Mouse (Mus musculus) ES-E14 (cell line): Measurements from ENCODE around the gene Hecw2. TPM values are rescaled to one million over a fixed set of nuclear protein-coding genes. Genes with fewer than 3 reads are reported as not detected.

ENCODE experiments used
- DNase-seq: peaks from one replicate; pipeline ENCODE4 v3.0.0-alpha.2; 2013; ENCODE audit warnings: low read depth, low spot score
- H3K27ac ChIP-seq: 2 replicates; pipeline ENCODE4 v1.5.1; 2012; ENCODE audit warnings: low read depth, mild to moderate bottlenecking, low read length, moderate library complexity, mixed read lengths; ENCODE audit not compliant: poor library complexity, insufficient read depth, severe bottlenecking
- H3K36me3 ChIP-seq: 2 replicates; pipeline ENCODE4 v1.6.1; 2012; ENCODE audit warnings: mild to moderate bottlenecking, low read length, moderate library complexity, mixed read lengths; ENCODE audit not compliant: control insufficient read depth, poor library complexity, insufficient read depth, severe bottlenecking
- H3K4me1 ChIP-seq, 2 experiments: fragments of 150-350 bp in 1 of 2; sonication (generic) in 1 of 2; 2 replicates each; pipeline ENCODE4 v1.6.1; 2012; ENCODE audit warnings: low read length in 2 of 2, mild to moderate bottlenecking in 1 of 2, mixed read lengths in 1 of 2; ENCODE audit not compliant: control insufficient read depth in 2 of 2, insufficient read depth in 2 of 2, poor library complexity in 1 of 2
- H3K4me3 ChIP-seq, 2 experiments: fragments of 150-350 bp in 1 of 2; sonication (generic) in 1 of 2; 2 replicates each; pipeline ENCODE4 v1.5.1; 2012; ENCODE audit warnings: low read length in 2 of 2, low read depth in 1 of 2, mild to moderate bottlenecking in 1 of 2, mixed read lengths in 1 of 2; ENCODE audit not compliant: insufficient read depth in 1 of 2, poor library complexity in 1 of 2, severe bottlenecking in 1 of 2
- H3K9ac ChIP-seq: 2 replicates; pipeline ENCODE4 v1.6.1; 2012; ENCODE audit warnings: low read depth, mild to moderate bottlenecking, low read length, mixed read lengths; ENCODE audit not compliant: poor library complexity, insufficient read depth, severe bottlenecking
- H3K9me3 ChIP-seq: fragments of 150-350 bp; sonication (generic); 2 replicates; pipeline ENCODE4 v1.6.1; 2012; ENCODE audit warnings: low read depth, mild to moderate bottlenecking, low read length; ENCODE audit not compliant: control insufficient read depth, insufficient read depth
- CHD2 ChIP-seq: IDR thresholded peaks from 2 replicates; pipeline ENCODE4 v1.6.1; 2014; ENCODE audit warnings: mild to moderate bottlenecking, low read depth, low read length, inconsistent platforms
- HCFC1 ChIP-seq: IDR thresholded peaks from 2 replicates; pipeline ENCODE4 v1.6.1; 2012; ENCODE audit warnings: low read length, inconsistent platforms, borderline replicate concordance; ENCODE audit not compliant: insufficient read depth
- MAFK ChIP-seq: IDR thresholded peaks from 2 replicates; pipeline ENCODE4 v1.6.1; 2014; ENCODE audit warnings: mild to moderate bottlenecking, low read depth, low read length, inconsistent platforms; ENCODE audit not compliant: insufficient read depth
- ZC3H11A ChIP-seq: IDR thresholded peaks from 2 replicates; pipeline ENCODE4 v1.6.1; 2012; ENCODE audit warnings: low read depth, mild to moderate bottlenecking, inconsistent platforms, low read length, borderline replicate concordance
- ZNF384 ChIP-seq: IDR thresholded peaks from 2 replicates; pipeline ENCODE4 v1.6.1; 2012; ENCODE audit warnings: low read depth, low read length, inconsistent platforms
- in situ Hi-C, 2 experiments: fragments of 600-800 bp; cut with MboI; formaldehyde crosslinking; loops; one replicate each; pipeline ENCODE4 v1.15.1; 2025; ENCODE audit warnings: low sequenced_read_pairs in 2 of 2, inconsistent platforms in 1 of 2; ENCODE audit not compliant: unreplicated experiment in 2 of 2
- total RNA-seq: library from RNA; depleted of rRNA; stranded (reverse); fragments of 300-350 nt; gene quantifications from 2 replicates; pipeline ENCODE4 v1.2.3, GENCODE M21; 2012

Gene Hecw2
- total RNA-seq, 1 experiment = 6.6 TPM

GRCm38 (mm10) chr1:54046923-54047322, 148.0 kb downstream of the Hecw2 start:
- H3K4me1 ChIP-seq = no peaks in the 10 kb centered on the region
- H3K36me3 ChIP-seq = no peaks in the 10 kb centered on the region
- H3K9me3 ChIP-seq = no peaks in the 10 kb centered on the region
- no peak for DNase-seq
- TF ChIP-seq MAFK (no peak), ZC3H11A (no peak), ZNF384 (no peak), HCFC1 (no peak), CHD2 (no peak)
- no peak overlapping the region for H3K9ac ChIP-seq
- in situ Hi-C loops = no loop called here
- H3K27ac ChIP-seq = no peak overlapping the region
- H3K4me3 ChIP-seq = no peak overlapping the region

- in situ Hi-C loops = no loop called here
- Histone ChIP-seq H3K36me3 (no peaks in the 10 kb centered on the region), H3K27ac (no peak overlapping the region), H3K9ac (no peak overlapping the region), H3K4me1 (no peaks in the 10 kb centered on the region), H3K9me3 (no peaks in the 10 kb centered on the region), H3K4me3 (no peak overlapping the region)
- TF ChIP-seq HCFC1 = no peak
- no peak for TF ChIP-seq MAFK
- no peak for TF ChIP-seq CHD2
- TF ChIP-seq ZC3H11A = no peak
- TF ChIP-seq ZNF384 = no peak
- peak; percentile 36 for DNase-seq
Observed at GRCm38 (mm10) chr1:54039062-54039461, 155.9 kb downstream of the Hecw2 start.

GRCm38 (mm10) chr1:54017686-54018085, 177.3 kb downstream of the Hecw2 start:
- Histone ChIP-seq H3K9ac (no peak overlapping the region), H3K27ac (no peak overlapping the region), H3K36me3 (no peaks in the 10 kb centered on the region), H3K9me3 (no peaks in the 10 kb centered on the region), H3K4me1 (no peaks in the 10 kb centered on the region), H3K4me3 (no peak overlapping the region)
- TF ChIP-seq ZNF384 = no peak
- no peak for TF ChIP-seq MAFK
- no peak for TF ChIP-seq HCFC1
- TF ChIP-seq ZC3H11A = no peak
- TF ChIP-seq CHD2 = no peak
- in situ Hi-C loops = no loop called here
- no peak for DNase-seq

GRCm38 (mm10) chr1:54015739-54016138, 179.2 kb downstream of the Hecw2 start:
- DNase-seq = no peak
- TF ChIP-seq HCFC1 (no peak), ZNF384 (no peak), CHD2 (no peak), ZC3H11A (no peak), MAFK (no peak)
- H3K4me1 ChIP-seq = no peaks in the 10 kb centered on the region
- H3K9me3 ChIP-seq = no peaks in the 10 kb centered on the region
- no peak overlapping the region for H3K9ac ChIP-seq
- no peak overlapping the region for H3K27ac ChIP-seq
- H3K36me3 ChIP-seq = no peaks in the 10 kb centered on the region
- in situ Hi-C loops = no loop called here
- no peak overlapping the region for H3K4me3 ChIP-seq

- H3K9ac ChIP-seq = no peak overlapping the region
- no peaks in the 10 kb centered on the region for H3K36me3 ChIP-seq
- no peaks in the 10 kb centered on the region for H3K4me1 ChIP-seq
- no peak for TF ChIP-seq ZNF384
- TF ChIP-seq MAFK = no peak
- no peak for TF ChIP-seq HCFC1
- no peak for TF ChIP-seq ZC3H11A
- no peak for TF ChIP-seq CHD2
- DNase-seq = no peak
- no peak overlapping the region; the same call in 1 of the 2 replicates for H3K27ac ChIP-seq
- no peak overlapping the region for H3K4me3 ChIP-seq
- in situ Hi-C loops = no loop called here
- H3K9me3 ChIP-seq = no peaks in the 10 kb centered on the region
Observed at GRCm38 (mm10) chr1:54012414-54012813, 182.6 kb downstream of the Hecw2 start.
